Mouse (Mus musculus) adipocyte (in vitro differentiated cells): ENCODE measurements around the gene Lrp10.

Experiments
- DNase-seq: peaks from one replicate; pipeline ENCODE4 v3.0.0-alpha.2; 2016; ENCODE audit warnings: low spot score

The Lrp10 gene

DNA sequence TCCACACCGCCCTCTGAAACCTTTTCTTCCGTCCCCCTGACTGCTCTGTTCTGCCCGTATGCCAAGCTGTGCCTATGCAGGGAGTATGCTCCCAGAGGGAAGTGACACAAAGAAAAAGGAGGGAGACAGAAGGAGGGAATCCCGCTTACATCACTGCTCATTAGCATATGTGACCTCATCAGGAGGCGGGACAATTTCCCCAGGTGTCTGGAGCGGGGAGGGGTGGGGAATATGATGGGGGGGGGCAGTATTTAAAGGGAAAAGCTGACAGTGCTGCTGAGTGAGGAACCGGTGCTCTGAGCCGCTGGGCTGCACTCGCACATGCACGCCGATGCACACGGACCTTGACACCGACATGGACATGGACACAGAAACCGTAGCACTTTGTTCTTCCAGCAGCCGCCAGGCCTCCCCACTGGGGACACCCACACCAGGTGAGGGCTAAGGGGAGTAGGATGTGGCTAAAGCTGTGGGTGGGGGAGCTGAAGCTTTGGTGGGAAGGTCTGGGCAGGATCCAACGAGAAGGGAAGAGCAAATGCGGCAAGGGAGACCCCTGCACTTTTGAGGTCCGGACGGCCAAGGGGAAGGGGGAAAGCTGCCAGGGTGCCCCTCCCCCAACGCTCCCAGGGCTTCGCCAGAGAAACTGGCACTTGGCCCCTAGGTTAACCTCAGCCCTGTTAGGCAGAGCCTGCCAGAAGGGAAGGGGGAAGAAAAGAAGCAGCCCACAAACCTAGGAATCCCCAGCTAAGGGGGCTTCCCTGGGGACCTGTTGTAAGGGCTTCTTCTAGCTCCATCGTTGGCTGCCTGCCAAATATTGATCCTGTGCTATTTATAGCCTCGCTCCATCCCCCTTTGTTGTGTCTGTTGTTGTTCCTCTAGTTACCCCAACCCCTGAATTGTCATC, 12.3 kb downstream of the Lrp10 start, which contains the start of gene Rem2:
TSS of gene Rem2 (plus strand) at position 160 of the 904 bp plus-strand sequence.
- DNase-seq, result no peak

DNA sequence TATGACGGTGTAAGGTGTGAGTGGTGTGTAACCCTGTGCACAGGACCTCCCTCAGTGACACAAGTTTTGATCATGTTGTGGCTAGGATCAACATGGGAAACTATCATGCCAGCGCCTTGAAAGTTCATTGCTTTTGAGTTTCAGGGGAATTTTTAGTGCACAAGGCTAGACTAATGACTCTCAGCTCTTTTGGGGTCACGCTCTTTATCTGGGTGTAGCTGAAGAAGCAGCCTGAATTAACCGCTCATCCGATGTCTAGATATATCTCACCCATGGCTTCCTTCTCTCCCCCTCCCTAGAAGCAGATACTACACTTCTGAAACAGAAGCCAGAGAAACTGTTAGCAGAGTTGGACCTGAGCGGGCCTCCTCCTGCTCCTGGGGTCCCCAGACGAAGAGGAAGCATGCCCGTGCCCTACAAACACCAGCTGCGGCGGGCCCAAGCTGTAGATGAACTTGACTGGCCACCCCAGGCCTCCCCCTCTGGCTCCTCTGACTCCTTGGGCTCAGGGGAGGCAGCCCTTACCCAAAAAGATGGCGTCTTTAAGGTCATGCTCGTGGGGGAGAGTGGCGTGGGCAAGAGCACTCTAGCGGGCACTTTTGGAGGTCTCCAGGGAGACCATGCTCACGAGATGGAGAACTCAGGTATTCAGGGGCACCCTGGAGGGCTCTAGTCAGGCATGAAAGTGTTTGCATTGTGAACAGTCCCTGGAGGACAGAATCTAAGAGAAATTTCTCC, 13.4 kb downstream of the Lrp10 start:
- no peak for DNase-seq

DNA sequence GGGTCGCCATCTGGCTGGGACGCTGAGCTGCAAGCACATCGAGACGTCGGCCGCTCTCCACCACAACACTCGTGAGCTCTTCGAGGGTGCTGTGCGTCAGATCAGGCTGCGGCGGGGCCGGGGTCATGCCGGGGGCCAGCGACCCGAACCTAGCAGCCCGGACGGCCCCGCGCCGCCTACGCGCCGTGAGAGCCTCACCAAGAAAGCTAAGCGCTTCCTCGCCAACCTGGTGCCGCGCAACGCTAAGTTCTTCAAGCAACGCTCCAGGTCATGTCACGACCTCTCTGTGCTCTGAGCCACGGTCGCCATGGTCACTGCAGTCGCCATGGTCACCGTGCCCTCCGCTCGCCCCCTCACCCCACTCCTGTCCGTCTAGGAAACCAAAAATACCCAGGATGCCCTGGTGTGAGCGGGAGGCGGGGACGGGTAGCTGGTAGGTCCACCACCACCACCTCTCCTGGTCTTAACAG, 15.5 kb downstream of the Lrp10 start:
- DNase-seq, result no peak

DNA sequence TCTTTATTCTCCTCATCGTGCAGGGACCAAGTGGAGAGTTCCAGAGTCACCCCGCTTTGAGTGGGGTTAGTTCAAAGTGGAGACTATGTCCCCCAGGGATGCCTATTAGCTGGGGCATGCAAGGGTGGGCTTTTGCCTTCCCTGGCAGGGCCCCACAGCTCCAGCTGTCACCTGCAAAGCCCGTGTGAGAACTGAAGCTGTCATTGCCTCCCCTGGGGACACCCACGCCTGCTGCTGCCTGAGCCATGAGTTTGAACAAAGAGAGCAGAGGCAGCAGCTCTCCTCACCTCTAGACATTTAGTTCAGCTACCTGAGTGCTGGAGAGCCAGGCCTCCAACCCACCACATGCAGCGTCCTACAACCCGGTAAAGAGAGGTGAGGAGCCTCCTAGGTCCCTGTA, 16.7 kb downstream of the Lrp10 start:
- DNase-seq, result no peak

DNA sequence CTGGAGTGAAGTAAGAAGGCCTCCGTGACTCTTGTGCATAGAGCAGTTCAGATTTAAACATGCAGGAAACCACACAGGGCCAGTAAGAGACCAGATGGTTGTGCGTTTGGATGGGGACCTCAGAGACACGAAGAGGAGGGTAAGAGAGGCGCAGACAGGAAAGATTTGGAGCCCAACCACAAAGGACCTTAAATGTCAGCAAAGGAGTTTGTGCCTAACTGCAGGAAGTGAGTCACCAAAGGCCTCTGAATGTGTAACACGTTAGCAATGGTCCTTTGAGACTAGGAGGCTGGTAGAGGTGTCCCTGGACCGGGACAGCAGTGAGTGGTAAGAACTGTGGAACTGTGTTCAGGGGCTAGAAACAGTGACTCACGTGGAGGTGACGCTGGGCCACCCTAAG, 17.5 kb downstream of the Lrp10 start:
- no peak for DNase-seq

DNA sequence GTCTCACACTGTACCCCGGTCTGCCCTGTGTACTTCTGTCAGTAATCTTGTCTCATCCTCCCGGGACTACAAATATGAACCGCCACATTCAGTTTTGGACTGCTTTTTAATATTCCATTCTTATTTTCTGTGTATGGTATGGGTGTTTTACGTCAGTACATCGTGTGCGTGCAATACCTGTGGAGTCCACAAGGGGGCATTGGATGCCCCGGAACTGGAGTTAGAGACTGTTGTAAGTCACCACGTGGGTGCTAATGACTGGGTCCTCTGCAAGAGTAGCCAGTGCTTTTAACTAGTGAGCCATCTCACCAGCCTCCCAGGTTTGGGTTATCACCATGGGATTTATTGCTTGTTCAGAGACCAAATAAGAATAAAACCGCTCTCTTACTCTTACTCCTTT, 18.6 kb downstream of the Lrp10 start:
- DNase-seq, result no peak

DNA sequence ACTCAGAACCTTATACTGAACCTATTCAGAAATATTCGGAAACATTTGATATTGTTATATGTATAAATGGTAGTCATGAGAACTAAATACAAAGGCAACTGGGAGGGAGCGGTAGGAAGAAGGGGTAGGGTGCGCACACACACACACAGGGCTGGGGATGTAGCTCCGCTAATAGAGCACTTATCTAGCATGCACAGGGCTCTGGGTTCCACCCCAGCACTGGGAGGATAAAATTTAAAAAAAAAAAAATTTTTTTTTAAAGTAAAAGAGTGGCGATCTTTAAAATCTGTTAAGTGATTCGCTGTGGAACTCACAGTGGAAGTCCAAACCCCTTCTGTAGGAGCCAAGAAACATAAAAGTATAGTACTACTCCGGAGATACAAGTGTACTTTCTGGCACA, 22.0 kb downstream of the Lrp10 start:
- no peak for DNase-seq

DNA sequence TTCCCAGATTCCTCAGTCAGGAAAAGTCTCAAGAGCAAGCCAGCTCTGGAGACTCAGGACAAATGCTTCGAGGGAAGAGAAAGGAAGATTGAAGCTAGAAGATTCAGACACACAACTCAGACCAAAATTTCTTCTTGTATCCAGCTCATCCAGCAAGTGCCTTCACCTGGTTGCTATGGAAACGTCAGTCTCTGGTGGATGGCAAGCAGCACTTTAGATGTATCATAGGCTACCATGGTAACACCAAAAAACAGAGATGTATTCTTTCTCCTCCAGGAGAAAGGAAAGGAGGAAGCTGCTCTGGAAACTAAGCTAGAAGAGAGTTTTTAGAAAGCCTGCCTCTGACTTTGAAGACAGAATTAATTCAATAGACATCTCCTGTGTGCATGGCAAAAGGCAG, 23.8 kb downstream of the Lrp10 start:
- DNase-seq, result no peak

DNA sequence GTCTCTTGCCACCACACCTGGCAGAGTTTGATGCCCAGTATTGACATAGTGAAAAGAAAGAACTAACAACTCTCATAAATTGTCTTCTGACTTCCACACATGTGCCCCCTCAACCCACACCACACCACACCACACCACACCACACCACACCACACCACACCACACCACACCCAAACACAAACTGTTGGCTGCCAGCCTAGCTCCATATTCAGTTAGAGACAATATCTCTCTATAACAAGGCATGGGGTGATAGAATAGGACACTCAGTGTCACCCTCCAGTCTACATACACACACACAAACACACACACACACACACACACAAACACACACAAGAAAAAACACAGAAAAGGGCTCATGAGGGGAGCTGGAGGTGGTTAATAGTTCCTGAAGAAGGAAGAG, 24.4 kb downstream of the Lrp10 start:
- DNase-seq, result no peak

DNA sequence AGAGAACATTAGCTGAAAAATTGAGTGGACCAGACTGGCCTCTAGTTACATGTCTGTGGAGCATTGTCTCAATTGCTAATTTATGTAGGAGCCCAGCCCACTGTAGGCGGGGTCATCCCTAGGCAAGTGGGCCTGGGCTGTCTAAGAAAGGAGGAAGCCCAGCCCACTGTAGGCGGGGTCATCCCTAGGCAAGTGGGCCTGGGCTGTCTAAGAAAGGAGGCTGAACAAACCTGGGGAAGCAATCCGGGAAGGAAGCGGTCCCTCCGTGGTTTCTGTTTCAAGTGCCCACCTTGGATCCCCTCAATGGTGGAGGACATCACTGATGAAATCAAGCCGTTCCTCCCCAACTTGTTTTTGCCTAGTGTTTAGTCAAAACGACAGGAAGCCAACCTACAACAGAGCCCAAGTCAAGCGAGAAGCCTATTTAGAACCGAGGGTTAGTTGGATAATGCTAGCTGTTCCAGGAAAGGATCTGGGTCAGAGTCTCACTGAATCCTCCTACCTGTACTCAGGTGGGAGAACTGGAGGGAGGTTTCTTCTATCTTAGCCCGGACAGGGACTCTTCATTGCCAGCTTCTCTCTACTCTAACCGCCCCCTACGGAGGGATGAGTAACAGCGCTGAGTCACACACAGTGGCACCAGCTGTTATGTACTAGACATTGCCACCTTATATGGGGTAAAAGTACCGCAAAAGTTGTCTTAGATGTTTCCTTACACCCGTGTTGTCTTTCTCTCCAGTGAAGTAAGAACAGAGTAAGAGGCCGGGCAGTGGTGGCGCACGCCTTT, 28.6 kb downstream of the Lrp10 start:
- no peak for DNase-seq

DNA sequence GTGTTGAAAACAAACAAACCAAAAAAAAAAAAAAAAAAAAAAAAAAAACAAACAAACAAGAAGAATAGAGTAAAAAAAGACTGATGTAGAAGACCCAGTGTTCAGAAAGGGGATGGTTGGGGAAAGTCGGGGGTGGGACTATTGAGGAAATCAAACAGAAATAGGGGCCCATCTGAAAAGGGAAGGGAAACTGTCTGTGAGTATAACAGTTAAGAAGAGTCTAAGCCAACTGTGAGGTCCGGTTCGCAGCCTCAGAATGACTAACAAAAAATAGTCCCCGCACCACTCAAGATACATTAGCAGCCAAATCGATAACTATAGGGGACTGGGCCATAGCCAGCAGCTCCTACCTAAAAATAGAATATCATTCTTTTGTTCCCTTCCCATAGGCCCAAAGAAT, 29.3 kb downstream of the Lrp10 start:
- DNase-seq, result no peak

DNA sequence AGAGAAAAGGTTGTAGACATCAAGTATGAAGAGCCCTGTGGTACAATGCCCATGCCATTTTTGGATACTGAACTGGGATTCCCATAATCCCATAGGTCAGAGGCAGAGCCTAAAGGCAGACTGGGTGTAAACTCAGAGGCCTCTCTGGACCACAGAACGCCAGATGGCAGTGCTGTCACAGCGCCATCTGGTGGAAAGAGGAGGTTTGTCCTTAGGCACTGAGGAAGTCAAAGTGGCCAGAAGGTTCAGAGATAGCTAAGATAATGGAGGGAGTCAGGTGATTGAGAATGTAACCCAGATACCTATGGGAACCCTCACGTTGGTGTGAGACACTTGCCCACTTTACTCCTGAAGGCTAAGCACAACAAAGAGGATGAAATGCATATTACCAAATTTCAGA, 30.3 kb downstream of the Lrp10 start:
- DNase-seq, result peak; percentile 70

DNA sequence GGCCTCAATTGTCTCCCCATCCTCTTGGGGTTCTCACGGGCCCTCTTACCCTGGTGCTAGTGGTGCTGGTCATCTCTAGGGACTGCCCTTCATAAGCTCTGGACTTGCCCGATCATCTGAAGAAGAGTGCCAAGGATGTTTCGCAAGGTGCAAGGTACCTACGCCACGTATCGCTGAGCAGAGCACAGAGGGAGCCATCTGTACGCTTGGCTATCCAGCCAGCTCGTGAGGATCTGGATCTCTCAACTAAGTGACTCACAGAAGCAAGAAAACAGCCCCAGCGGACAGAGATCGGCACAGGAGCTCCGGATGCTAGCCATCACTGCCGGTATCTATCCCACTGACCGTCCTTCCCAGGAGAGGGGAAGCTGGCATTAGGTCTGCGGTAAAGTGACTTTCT, 32.8 kb downstream of the Lrp10 start:
- no peak for DNase-seq

DNA sequence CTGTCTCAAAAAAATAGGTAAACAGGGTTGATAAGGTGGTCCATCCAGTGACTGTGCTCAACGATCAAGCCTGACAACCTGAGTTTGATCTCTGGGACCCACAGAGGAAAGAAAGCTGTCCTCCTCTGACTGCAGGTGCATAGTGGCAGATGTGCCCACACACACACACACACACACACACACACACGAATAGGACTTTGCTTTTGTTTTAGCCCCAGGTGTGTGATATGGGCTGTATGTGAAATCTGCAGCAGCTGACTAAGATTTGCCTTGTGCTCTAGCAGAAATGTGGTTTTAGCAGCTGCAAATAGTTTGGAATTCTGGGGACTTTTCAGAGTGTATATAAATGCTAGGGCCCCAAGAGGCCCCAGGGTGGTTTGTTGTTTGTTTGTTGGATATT, 35.4 kb downstream of the Lrp10 start:
- DNase-seq, result no peak

DNA sequence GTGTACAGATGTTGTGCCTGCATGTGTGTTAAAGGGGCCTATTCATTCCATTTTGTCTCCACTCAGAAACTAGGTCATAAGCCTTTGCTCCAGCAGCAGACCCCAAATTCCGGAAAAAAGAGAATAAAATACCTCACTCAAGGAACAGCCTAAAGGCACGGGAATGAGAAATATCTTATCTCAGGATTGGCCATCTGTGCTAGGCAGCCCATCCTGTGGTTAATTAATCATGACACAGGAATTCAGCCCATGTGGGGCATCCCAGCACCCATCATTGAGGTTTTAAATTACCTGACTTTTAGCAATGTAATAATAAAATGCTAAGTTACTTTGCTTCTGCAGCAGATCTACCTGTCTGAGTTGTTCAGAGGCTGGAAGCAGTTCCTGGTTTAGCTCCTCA, 37.4 kb downstream of the Lrp10 start:
- DNase-seq, result no peak

DNA sequence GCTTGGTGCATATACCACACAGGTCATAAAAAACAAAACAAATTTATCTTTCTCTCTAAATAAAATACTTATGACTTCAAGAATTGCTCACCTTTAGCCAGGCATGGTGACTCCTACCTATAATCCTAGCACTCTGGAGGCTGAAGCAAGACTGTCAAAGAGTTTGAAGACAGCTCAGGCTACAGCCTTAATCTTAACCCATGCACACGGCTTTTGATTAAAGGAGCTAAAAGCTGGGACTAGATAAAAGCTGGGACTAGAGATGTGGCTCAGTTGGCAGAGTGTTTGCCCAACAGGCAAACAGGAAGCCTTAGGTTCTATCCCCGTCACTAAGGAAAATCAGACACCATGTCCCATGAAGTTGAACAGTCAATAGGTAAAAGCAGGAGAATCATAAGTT, 39.2 kb downstream of the Lrp10 start:
- no peak for DNase-seq

DNA sequence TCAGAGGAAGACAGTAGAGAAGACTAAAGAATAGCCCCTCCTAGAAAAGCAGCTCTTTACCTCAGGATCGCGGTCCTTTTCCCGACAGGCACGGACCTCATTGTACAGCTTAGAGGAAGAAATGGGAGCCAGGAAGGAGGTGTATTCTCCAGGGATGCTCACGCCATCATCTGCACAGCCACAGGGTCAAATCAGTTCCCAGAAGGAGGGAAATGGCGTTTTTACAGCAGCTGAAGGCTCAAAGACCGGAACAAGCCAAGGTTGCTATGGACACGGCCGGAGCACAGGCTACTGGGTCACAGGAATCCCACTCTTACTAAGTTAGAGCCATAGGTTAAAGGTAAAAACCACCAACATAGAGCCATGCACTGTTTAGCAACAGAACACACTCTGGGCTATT, 45.8 kb downstream of the Lrp10 start:
- DNase-seq, result no peak

DNA sequence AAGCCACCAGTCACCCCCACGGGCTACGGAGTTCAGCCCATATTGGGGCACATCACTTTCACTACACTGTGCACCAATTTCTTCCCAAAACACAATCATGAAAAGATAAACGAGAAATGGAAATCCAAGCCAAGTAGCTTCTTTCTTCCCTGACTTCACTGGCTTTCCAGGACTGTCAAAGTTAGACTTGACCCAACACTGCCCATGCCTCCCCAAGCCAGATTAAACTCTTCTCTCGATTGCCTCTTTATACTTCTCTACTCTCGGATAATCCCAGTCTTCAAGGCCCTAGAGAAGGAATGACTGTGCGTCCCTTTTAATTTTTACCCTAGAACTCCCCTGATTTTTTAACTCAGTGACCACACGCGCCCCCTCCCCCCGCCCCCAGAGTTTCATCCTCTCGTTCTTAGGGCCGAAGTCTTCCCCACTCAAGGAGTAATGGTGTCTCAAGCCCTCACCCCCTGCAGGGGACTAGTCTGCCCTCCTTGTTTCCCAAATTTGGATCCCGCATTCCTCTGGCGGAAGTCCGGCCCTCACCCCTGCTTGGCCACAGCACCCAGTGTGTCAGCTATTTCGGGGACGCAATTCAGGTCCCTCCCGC, 52.9 kb downstream of the Lrp10 start:
- DNase-seq, result no peak
